Mouse (Mus musculus): ENCODE data around the gene Insc.

GRCm38 (mm10) chr7:114706716-114707115 is 36.8 kb upstream of the Insc start:
- no peak for TF ChIP-seq POLR2A (IDR thresholded peaks at IDR 0.05; ENCODE audit: insufficient read depth, low read depth, low read length)
- no peak for TF ChIP-seq CTCF (IDR thresholded peaks at IDR 0.05; ENCODE audit: insufficient read depth, low read depth, low read length)

Data from olfactory bulb, adult 2 months (tissue).